Mouse (Mus musculus): ENCODE data around the gene Tmed6. TPM values are rescaled to one million over a fixed set of nuclear protein-coding genes. Genes with fewer than 3 reads are reported as not detected.

The Tmed6 gene
- total RNA-seq, 2 experiments from 2014 or later = 0.42 TPM; not detected in 1

- H3K27ac ChIP-seq = peak within 1 kb of the TSS; percentile 93
- peak; percentile 95 to 96 for DNase-seq (ENCODE audit: low spot score in 2 of 2)
- TF ChIP-seq CTCF (conservative IDR thresholded peaks at IDR 0.05) = no peak
- peak within 1 kb of the TSS; percentile 78 for H3K4me3 ChIP-seq
Measured at GRCm38 (mm10) chr8:107096366-107097036, 31.1 kb upstream of the Tmed6 start, which contains the start of gene Terf2. Terf2 (minus strand) TSS chr8:107096547.

- DNase-seq (ENCODE audit: low spot score in 2 of 2) = no peak
- Histone ChIP-seq H3K27ac (peak overlapping the region; percentile 93), H3K4me3 (peak overlapping the region; percentile 78)
- no peak for TF ChIP-seq CTCF (conservative IDR thresholded peaks at IDR 0.05)
Measured at GRCm38 (mm10) chr8:107095717-107096365, 30.4 kb upstream of the Tmed6 start.

GRCm38 (mm10) chr8:107090531-107090930, 25.1 kb upstream of the Tmed6 start:
- DNase-seq (ENCODE audit: low spot score in 2 of 2) = no peak
- no peak for TF ChIP-seq CTCF (conservative IDR thresholded peaks at IDR 0.05)
- no peak overlapping the region for H3K27ac ChIP-seq
- no peak overlapping the region for H3K4me3 ChIP-seq

DNA sequence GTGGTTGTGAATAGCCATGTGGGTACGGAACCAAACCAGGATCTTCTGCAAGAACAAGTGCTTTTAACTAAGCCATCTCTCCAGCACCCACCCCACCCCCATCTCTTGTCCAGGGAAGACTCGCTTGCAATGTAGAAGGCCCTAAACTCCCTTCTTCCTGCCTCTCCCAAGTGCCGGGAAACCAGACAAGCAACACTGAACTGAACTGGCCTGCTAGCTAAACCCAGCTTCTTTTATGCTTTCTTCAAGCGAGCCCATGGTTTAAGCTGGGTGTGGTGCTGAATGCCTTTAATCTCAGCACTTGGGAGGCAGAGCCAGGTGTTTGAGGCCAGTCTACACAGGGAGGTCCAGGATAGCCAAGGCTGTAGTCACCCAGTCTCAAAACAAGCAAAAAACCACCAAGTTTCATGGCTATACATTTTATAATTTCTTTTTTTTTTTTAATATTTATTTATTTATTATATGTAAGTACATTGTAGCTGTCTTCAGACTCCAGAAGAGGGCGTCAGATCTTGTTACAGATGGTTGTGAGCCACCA, 23.2 kb upstream of the Tmed6 start:
- Histone ChIP-seq H3K4me3 (no peak overlapping the region), H3K27ac (no peak overlapping the region)
- no peak for TF ChIP-seq CTCF (conservative IDR thresholded peaks at IDR 0.05)
- no peak for DNase-seq (ENCODE audit: low spot score in 2 of 2)

DNA sequence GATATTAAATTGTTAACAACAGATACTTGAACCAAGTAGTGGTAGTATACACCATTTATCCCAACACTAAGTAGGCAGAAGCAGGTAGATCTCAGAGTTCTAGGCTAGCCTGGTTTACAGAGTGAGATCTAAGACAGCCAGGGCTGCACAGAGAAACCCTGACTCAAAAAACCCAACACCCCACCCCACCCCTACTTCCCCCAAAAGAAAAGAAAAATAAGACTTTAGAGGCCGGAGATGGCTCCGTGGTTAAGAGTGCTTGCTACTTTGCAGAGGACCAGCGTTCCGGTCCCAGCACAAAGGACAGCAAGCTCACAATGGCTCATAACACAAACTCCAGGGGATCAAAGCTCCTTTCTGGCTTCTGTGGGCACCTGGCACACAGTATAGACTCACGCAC, 20.6 kb upstream of the Tmed6 start:
- DNase-seq (ENCODE audit: low spot score in 2 of 2) = no peak
- no peak for TF ChIP-seq CTCF (conservative IDR thresholded peaks at IDR 0.05)
- Histone ChIP-seq H3K4me3 (no peak overlapping the region), H3K27ac (no peak overlapping the region)

GRCm38 (mm10) chr8:107085358-107085757, 19.9 kb upstream of the Tmed6 start:
- no peak for DNase-seq (ENCODE audit: low spot score in 2 of 2)
- peak; percentile 54 for TF ChIP-seq CTCF (conservative IDR thresholded peaks at IDR 0.05)
- H3K4me3 ChIP-seq = no peak overlapping the region
- no peak overlapping the region for H3K27ac ChIP-seq

- no peak for TF ChIP-seq CTCF (conservative IDR thresholded peaks at IDR 0.05)
- no peak for DNase-seq (ENCODE audit: low spot score in 2 of 2)
- H3K27ac ChIP-seq = no peak overlapping the region
- no peak overlapping the region for H3K4me3 ChIP-seq
Measured at GRCm38 (mm10) chr8:107076239-107076888, 10.9 kb upstream of the Tmed6 start.

- no peak for DNase-seq (ENCODE audit: low spot score in 2 of 2)
- H3K27ac ChIP-seq = no peak overlapping the region
- TF ChIP-seq CTCF (conservative IDR thresholded peaks at IDR 0.05) = no peak
- H3K4me3 ChIP-seq = no peak overlapping the region
Measured at GRCm38 (mm10) chr8:107074128-107074527, 8.7 kb upstream of the Tmed6 start.

DNA sequence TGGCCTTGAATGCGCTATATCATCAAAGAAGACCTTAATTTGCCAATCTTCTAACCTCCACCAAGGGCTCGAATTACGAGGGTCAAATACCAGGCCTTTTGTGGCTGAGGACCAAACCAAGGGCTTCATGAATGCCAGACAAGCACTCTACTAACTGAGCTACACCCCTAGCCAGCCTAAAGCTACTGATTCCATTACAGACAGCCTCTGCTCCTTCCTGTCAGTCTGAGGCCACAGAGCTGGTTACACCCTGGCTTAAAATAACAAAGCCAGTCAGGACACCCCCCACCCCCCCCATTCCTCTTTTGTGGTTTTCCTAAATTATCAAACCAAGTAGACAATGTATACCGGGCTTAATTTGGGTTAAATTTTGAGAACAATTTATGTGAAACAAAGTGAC, 8.3 kb upstream of the Tmed6 start:
- no peak overlapping the region for H3K4me3 ChIP-seq
- no peak for DNase-seq (ENCODE audit: low spot score in 2 of 2)
- H3K27ac ChIP-seq = no peak overlapping the region
- TF ChIP-seq CTCF (conservative IDR thresholded peaks at IDR 0.05) = no peak

DNA sequence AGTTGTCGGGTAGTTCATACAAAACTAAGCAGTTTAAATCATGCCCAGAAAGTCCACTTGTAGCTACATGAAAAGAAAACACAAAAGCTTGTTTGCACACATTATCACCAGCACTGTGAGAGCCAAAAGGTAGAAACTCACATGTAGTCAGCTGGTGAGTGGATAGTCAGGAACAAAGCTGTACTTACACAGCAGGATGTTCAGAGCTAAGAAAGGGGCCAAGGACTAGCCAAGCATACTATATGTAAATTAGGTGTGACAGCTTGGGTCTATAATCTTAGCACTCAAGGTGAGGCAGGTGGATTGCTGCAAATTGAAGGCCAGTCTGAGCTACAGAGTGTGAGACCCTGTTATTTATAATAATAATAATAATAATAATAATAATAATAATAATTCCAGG, 2.8 kb downstream of the Tmed6 start:
- Histone ChIP-seq H3K27ac (no peak overlapping the region), H3K4me3 (no peak overlapping the region)
- no peak for DNase-seq (ENCODE audit: low spot score in 2 of 2)
- TF ChIP-seq CTCF (conservative IDR thresholded peaks at IDR 0.05) = no peak

- no peak for DNase-seq (ENCODE audit: low spot score in 2 of 2)
- Histone ChIP-seq H3K4me3 (peak overlapping the region; percentile 93), H3K27ac (peak overlapping the region; percentile 76)
- no peak for TF ChIP-seq CTCF (conservative IDR thresholded peaks at IDR 0.05)
Measured at GRCm38 (mm10) chr8:107056973-107057369, 8.5 kb downstream of the Tmed6 start.

DNA sequence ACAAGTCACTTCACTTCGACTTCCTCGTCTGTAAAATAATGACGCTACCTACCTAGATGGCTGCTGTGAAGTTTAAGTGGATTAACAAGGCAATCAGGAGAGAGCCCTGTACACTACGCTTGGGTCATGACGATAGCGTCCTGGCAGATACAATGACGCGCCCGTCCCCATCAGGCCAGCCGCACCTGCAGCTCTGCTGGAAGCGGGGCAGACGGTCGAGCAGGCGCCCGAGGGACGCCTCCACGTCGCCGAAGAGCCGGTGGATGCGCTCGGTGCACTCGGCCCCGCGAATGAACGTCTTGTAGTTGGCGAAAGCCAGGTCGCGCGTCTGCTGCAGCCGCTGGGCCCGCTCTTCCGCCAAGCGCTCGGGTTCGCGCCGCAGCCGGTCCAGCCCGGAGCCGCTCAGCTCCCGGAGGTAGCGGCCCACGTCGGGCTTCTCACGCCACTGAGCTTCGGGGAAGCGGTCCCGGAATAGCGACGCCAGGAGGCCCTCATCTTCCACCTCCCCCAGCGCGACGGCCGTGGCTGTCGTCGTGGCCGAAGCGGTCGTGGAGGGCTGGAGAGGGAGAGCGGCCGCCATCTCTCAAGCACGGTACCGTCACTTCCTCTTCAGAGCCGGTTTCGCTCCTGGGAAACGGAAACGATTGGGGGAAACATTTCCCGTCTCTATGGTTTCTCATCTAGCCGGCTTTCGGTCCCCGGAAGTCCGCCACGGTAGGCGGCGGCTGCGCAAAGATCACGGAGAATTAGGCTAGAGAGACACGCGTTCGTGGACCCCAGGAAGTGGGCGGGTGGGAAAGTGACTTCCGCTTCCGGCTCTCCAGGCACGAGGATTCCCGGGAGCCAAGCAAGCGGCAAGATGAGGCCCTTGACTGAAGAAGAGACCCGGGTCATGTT, 9.1 kb downstream of the Tmed6 start, which contains the start of the genes Cog8 and Nip7:
Gene Cog8 (minus strand): TSS at position 614 of the 897 bp plus-strand sequence.
Gene Nip7 (plus strand): TSS at position 802 of the 897 bp plus-strand sequence.
- no peak for TF ChIP-seq CTCF (conservative IDR thresholded peaks at IDR 0.05)
- H3K4me3 ChIP-seq = peak within 1 kb of the TSS; percentile 93
- H3K27ac ChIP-seq = peak within 1 kb of the TSS; percentile 93
- peak; percentile 95 to 98 for DNase-seq (ENCODE audit: low spot score in 2 of 2)
